Mouse (Mus musculus): ENCODE measurements around the gene Sumf1. TPM values are rescaled to one million over a fixed set of nuclear protein-coding genes. Genes with fewer than 3 reads are reported as not detected.

Gene Sumf1
- 10 to 100 TPM; 22.1 to 24.5 TPM for total RNA-seq (2021)

DNA sequence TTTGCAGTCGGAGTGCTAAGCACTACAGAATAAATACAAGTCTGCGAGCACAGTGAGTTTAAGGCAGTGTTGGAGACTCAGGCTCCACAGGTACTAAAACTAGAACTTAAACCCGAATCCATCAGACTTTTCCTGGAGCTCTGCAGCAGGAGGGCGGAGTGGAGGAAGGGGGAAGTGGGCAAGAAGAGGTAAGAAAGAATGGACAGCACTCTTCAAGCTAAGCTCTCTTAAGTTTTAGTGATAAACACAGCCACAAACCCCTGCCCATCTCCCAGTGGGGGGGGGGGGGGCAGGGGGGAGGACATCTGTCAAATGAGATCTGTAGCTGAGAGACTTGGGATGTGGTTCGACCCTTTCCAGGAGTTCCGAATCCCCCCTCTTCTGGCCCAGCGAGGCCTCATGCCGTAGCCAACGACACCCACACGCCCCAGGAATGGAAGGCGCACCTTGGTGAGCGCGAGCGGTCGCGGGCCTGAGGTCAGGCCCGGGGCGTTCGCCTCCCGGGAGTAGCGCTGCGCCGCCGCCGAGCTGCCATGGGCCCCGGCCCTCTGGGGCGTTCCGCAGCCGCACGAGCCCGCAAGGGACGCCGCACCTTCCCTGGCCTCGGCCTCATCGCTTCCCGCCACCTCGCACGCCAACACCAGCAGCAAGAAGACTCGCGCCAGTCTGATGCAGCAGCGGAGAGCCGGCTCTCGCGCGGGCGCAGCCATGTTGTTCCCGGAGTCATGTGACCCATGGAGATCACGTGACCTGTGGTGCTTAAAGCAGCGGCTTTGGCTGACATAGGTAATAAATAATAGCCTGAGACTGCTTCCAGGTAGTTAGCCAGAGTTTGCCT is at the start of gene Sumf1:
Gene Sumf1, minus strand, starts transcription at position 736 of the 838 bp plus-strand sequence.
- intact Hi-C loops (cut with DNase I), result loop anchor here (2.0 kb wide), 1 partner anchor 28 kb away; the partner anchor contains the start of gene Itpr1
- DNase-seq (ENCODE audit: low spot score in 2 of 2), result peak; percentile 88 to 91

DNA sequence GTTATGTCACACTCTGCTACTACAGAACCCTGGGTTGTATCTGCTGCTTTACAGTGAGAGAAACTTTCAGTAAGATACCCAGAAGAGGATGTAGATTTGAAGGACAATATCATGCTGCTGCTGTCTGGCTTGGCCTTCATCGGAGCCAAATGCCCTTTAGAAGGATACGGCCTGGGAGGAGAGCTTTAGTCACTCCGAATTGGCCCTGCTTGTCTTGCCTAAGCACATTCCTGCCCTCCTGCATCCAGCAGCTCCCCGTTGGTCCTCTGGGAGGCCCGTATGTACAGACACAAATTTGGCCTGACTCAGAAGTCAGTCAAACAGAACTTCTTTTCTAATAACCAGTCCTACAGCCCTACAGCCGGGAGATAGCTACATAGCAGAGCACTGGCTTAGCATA is 49.2 kb upstream of the Sumf1 start:
- no peak for DNase-seq (ENCODE audit: low spot score in 2 of 2)
- intact Hi-C loops (cut with DNase I), result no loop called here

DNA sequence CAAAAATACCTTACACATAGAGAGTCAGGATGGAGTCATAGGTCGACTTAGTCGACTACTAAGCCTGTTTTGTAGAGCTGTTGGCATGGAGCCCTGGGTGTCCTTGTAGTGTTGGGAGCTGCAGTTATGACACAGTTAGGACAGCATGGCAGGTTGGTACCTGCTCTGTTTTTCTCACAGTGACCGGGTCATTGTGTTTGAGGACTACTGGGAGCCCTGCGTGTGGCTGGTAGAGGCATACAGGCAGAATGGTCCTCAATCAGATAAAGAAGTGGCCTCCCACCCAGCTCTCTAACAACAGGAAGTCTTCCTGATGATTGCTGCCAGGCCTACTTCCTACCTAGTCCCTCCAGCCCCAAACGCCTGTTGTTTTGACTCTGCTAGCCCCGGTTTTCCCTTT is 47.7 kb upstream of the Sumf1 start:
- no peak for DNase-seq (ENCODE audit: low spot score in 2 of 2)
- intact Hi-C loops (cut with DNase I), result no loop called here

DNA sequence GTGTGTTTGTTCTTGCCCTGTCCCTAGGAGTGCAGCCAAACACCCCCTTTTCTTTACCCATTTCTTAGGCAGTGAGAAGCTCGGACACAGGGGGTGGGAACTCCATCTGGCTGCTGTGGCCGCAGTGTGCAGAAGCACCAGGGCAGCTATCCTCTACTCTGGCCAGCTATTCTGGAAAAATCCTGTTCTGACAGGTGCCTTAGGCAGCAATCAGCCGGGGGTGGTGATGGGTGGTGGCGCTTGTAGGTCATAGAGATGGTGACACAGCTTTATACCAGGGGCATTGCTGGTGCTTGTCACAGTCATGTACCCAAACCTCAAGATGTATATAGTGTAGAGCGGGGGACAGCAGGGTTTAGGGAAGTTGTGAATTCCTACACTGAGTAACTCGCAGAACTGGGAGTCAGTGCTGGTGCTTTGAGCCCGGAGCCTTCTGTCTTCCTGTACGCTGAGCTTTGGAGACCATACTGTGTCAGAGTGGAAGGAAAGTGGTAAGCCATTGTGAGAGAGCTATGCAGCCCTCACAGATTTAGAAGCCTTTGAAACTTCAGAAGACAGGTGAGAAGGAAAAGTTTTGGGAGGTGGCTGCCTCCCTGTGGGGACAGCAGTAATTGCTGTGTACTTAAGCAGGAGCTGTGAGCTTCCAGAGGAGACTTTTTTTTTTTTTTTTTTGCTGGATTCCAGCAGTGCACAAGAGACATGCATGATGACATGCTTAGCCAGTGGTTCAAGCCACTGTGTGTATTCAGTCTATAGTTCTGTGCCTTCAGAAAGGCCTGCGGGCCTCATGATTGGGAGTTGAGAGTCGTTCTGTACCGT is 46.7 kb upstream of the Sumf1 start:
- no peak for DNase-seq (ENCODE audit: low spot score in 2 of 2)
- intact Hi-C loops (cut with DNase I), result no loop called here

DNA sequence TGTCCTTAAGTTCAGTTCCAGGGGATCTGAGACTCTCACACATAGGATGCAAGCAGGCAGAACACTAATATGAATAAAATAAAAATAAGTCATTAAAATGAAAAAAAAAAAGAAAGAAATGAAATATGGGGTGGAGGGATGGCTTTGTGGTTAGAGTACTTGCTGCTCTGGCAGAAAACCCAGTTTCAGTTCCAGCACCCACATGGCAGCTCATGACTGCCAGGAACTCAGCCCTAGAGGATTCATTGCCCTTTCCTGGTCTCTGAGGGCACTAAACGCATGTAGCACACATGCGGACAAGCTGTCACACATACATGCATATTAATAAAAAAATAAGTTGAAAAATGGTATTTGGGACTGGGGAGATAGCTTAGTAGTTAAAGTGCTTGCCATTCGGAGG is 45.2 kb upstream of the Sumf1 start:
- intact Hi-C loops (cut with DNase I), result no loop called here
- no peak for DNase-seq (ENCODE audit: low spot score in 2 of 2)

DNA sequence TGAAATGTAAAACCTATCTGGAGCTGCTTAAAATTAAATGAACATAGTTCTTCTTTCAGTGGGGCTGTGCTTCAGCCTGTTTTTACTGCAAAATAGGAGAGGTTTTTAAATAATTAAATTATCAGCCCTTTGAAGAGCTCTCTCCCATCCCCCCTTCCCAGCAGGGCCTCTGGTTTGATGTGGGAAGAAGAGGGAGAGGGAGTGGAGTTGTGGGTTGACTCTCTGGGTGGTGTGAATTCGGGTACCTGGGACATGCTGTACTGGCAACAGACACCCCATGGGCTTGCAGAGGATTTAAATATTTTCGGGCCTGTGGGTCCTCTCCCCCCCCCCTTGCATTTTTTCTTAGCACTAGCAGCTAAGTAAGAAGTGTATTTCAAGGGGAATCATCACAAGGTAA is 43.2 kb upstream of the Sumf1 start:
- no peak for DNase-seq (ENCODE audit: low spot score in 2 of 2)
- intact Hi-C loops (cut with DNase I), result no loop called here

DNA sequence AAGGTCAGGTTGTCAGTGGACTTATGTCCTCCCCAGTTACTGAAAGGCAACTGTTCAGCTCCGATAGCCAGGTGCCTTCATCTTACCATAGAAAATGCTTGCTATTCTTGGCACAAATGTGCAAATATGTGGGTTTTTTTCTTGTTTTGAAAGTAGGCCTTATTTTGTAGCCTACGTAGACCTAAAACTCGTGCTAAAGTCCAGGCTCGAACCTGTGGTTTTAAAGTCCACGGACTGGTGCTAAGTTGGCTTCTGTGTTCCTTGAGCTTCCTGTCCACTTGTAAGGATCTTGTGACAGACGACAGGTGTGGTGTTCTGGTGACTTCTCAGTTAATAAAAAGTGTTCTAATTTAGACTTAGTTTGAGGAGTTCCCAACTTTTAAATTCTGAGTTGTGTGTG is 42.7 kb upstream of the Sumf1 start:
- intact Hi-C loops (cut with DNase I), result no loop called here
- no peak for DNase-seq (ENCODE audit: low spot score in 2 of 2)

DNA sequence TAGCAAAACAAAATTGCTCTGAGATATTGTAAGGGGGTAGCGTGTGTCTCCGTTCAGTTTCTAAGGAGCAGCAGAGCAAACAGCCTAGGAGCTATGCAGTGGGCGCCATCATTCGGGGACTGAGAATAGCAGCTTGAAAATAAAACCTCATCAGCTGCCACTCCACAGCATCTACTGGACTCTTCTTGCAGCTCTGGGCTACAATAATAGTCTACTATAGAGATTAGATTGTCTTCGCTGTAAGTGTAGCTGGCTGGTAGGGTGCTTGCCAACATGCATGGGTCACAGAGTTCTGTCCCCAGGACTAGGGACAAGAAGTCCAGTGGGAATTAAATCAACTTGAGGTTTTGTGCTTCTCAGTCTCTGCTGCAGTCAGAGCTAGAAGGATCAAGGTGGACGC is 42.1 kb upstream of the Sumf1 start:
- intact Hi-C loops (cut with DNase I), result no loop called here

DNA sequence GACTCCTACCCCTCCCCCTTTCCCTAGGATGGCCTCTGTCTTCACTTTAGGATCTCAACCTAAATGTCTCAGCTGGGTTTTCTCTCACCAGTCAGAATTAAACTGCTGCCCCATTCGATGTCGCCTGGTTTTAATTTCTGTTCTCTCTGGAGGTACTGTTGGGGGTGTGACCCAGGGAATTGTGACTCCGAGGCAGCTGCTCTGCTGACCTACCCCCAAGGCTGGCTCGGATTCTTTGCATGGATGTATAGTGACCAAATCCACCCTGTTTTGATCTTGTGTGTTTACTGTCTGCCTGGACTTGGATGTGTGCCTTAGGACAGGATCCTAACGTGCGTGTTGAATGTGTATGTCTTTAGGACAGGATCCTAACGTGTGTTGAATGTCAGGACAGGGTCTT is 40.8 kb upstream of the Sumf1 start:
- intact Hi-C loops (cut with DNase I), result no loop called here
- no peak for DNase-seq (ENCODE audit: low spot score in 2 of 2)

More for the DNA sequence above, 42.1 kb upstream of the Sumf1 start:
- DNase-seq (ENCODE audit: low spot score in 2 of 2), result no peak

DNA sequence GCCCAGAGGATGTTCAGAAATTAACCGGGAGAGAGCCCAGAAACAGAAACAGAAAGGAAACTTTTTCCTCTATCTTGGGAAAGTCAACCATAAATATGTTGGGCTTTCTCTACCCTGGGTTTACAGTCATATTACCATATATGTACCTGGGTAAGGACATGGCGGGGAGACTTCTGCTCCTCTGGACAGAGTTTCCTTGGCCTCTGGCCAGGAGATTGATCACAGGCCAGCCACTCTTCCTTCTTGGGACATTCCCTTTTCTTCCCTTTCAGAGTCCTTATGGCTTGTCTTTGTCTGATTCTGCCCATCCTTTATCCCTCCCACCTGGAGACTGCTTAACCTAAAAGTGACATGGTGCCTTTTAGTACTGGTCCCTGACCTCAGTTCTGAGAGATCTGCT is 39.6 kb upstream of the Sumf1 start:
- intact Hi-C loops (cut with DNase I), result no loop called here
- DNase-seq (ENCODE audit: low spot score in 2 of 2), result no peak

DNA sequence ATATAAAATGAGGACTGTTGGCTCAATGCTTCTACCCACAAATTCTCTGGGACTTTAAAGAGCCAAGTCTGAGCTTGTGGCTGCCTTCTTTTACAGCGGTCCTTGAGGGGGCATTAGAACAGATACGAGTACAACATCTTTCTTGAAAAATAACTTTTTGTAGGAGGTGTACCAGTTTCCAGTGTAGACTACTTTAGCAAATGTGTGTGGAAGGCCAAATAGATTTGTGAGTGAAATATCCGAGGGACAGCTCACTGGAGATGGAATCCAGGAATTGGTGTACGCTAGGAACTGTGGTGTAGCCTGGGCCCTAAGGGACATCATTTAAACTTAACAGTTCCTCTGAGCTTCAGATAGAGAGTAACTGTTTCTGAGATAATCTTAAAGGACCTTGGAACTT is 39.0 kb upstream of the Sumf1 start:
- intact Hi-C loops (cut with DNase I), result no loop called here

DNA sequence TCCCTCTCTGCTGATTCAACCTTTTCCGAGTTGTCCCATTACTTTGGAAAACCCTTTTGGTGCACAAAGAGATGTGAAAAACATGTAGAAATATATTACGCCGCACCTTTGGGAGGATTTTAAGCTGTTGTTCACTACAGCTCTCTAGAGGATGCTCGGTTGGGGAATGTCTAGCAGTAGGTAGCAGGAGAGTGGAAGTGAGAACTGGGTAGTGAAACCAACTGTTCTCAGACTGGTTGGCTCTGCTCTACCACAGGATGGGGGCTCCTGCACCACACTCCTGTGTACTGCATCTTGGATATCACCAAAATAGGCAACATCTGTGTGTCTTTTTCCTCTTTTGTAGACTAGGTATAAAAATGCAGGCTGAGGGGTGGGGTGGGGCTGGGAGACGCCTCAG is 37.5 kb upstream of the Sumf1 start:
- intact Hi-C loops (cut with DNase I), result no loop called here
- DNase-seq (ENCODE audit: low spot score in 2 of 2), result no peak

More for the DNA sequence above, 39.0 kb upstream of the Sumf1 start:
- no peak for DNase-seq (ENCODE audit: low spot score in 2 of 2)

DNA sequence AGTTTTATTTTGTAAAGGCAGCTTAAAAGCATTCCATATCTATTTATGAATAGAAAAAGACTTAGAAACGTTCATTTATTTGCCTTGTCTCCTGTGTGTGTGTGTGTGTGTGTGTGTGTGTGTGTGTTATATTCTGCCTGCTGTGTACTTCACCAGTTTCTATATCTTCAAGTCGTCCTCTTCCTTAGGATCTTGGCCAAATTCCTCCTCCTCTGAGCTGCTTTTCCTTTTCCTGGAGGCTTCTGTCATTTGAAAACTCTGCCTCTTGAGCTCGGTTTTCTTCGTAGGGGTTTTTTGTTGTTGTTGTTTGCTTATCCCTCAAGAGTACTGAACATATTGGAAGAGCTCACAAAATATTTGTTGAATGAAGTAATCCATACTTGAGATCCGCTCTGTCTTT is 37.1 kb upstream of the Sumf1 start:
- no peak for DNase-seq (ENCODE audit: low spot score in 2 of 2)
- intact Hi-C loops (cut with DNase I), result no loop called here

DNA sequence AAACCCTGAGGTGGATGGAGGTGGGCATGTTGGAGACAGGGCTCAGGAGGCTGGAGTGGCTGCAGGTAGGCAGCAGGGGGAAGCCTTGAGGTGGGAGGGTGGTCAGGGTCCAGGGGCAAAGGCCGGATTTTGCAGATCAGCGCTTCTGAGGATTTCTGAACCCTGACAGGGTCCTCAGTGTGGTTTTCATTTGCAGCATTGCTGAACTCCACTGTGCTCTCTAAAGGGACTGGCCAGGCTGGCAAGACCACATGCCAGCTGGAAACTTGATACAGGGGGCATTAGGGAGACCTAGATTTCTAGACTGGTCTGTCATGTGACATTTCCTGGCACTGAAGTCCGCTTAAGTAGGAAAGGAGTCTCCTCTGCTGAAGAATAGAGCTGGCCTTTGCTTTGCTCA is 32.6 kb upstream of the Sumf1 start:
- intact Hi-C loops (cut with DNase I), result loop anchor here (5.0 kb wide), 1 partner anchor 39 kb away; no protein-coding TSS in a partner anchor

DNA sequence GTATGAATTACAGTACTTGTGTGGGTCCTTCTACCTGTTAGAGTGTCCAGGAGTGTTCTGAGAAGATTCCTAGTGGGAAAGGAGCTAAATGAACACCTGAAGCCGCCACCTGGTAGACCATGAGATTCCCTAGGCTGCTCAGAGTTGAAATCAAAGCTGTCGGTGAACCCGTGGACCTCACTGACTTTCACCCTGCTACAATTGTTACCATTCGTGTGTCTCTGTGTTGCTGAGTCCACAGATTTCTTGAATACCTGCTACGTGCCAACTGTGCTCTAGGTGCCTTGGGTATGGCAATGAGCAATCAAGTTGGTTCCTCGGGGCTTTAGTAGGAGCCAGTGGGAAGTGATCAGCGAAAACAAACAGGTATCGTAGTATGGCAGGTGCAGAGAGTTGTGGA is 31.4 kb upstream of the Sumf1 start:
- no peak for DNase-seq (ENCODE audit: low spot score in 2 of 2)
- intact Hi-C loops (cut with DNase I), result loop anchor here (5.0 kb wide), 1 partner anchor 40 kb away; no protein-coding TSS in a partner anchor

More for the DNA sequence above, 32.6 kb upstream of the Sumf1 start:
- DNase-seq (ENCODE audit: low spot score in 2 of 2), result no peak

DNA sequence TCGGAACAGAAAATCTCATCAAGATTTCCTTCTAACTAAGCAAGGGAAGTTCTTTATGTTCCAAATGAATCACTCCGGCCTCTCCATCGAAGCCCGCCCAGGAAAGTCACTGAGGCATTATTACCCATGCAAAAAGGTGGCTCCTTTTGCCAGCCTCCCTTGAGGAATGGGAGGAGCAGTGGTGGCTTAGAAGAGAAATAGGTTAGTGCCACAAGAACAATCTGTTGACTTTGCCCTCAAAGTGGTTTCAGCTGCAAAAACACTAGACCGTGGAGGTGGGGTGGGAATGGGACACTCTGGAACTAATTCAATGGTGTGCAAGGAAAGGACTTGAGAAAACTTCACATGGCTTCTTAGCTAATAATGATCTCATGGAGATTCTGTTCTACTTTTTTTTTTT is 30.7 kb upstream of the Sumf1 start:
- no peak for DNase-seq (ENCODE audit: low spot score in 2 of 2)
- intact Hi-C loops (cut with DNase I), result loop anchor here (5.0 kb wide), 1 partner anchor 41 kb away; no protein-coding TSS in a partner anchor

DNA sequence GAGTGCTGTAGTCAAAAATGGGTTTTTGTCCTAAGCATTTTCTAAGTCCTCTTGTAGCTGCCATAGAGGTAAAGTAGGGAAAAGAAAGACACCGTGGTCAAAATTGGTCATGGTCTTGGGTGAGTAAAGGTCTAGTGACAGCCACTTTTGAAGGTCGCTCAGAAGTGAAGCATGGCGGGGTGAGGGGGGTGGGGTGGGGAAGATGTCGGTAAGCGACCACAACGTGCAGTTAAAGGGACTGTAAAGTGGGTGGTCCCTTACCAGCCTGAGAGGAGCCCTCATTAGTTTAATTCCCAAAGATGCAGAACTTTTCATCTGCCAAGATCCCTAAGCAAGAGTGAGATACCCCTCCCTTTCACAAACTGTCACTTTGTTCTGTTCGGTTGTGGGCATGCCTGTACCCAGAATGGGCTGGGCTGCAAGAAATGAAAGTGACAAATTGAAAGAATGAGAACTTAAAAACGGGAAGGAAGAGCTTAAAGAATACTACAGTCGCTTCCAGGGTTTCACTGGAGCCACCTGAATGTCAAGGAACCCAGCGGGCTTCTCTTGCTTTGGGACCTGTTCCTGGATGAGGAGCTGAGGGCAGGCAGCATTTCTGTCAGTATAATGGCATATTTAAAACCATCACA is 29.0 kb upstream of the Sumf1 start:
- no peak for DNase-seq (ENCODE audit: low spot score in 2 of 2)
- intact Hi-C loops (cut with DNase I), result no loop called here

DNA sequence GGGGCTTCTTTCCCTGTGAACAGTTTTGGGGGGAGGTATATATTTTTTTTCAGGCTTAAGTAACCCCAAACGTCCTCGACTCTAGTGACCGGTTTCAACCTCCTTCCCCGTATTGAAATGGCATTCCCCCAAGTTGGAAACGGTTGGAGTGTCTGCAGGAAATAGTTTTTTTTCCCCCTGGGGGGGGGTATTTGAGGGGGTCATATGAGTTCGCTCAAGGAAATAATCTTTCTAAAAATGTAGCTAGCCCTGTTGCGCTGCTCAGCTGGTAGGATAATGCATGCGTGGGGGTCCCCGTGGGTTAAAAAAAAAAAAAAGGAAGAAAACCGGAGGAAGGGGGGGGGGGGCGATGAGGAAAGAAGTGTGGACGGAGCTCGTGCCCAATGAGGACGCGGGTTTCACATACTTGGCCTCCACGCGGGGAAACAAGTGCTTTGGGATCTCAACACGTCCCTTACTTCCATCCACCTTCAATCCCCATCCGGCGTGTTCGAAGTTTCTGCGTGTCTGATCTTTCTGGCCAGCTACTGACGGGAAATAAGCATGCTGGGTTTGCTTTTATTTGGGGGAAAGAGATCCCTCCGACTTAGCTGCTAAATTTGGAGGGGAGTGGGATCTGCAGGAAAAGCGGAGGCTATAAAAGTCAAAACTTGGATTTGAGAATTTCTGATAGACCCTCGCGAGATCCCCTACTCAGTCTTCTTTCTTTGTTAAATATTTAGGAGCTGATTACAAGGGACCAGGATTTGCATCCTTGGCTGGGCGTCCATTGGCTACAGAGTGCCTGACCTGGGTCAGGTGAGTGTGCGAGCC is 28.3 kb upstream of the Sumf1 start:
- no peak for DNase-seq (ENCODE audit: low spot score in 2 of 2)

DNA sequence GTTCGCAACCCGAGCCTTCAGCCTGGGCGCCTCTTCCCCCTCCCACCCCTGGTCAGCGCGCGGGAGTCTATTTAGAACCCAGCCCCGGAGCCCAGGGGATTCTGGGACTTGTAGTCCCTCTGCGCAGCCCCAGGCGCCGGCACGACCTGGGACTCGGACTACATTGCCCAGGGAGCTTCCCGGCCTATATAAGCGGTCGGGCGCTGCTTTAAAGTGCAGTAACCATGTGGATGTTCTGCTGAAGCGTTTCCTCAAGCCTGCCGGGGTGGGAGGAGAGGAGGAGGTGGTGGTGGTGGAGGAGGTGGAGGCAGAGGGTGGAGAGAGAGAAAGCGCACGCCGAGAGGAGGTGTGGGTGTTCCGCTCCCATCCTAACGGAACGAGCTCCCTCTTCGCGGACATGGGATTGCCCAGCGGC is 27.5 kb upstream of the Sumf1 start, which contains the start of gene Itpr1:
Gene Itpr1, plus strand, starts transcription at position 216 of the 415 bp plus-strand sequence.
- intact Hi-C loops (cut with DNase I), result loop anchor here (2.0 kb wide), 1 partner anchor 28 kb away; the partner anchor contains the start of gene Sumf1
- DNase-seq (ENCODE audit: low spot score in 2 of 2), result peak; percentile 95

More for the DNA sequence above, 28.3 kb upstream of the Sumf1 start:
- intact Hi-C loops (cut with DNase I), result loop anchor here (2.0 kb wide), 1 partner anchor 29 kb away; the partner anchor contains the start of gene Sumf1

All from left cerebral cortex, postnatal 36 days (tissue).